Mouse (Mus musculus): Measurements from ENCODE around the gene Elf3. TPM values are rescaled to one million over a fixed set of nuclear protein-coding genes. Genes with fewer than 3 reads are reported as not detected.

The Elf3 gene
- polyA plus RNA-seq, 1 experiment from 2014 or later, result 0.52 TPM

DNA sequence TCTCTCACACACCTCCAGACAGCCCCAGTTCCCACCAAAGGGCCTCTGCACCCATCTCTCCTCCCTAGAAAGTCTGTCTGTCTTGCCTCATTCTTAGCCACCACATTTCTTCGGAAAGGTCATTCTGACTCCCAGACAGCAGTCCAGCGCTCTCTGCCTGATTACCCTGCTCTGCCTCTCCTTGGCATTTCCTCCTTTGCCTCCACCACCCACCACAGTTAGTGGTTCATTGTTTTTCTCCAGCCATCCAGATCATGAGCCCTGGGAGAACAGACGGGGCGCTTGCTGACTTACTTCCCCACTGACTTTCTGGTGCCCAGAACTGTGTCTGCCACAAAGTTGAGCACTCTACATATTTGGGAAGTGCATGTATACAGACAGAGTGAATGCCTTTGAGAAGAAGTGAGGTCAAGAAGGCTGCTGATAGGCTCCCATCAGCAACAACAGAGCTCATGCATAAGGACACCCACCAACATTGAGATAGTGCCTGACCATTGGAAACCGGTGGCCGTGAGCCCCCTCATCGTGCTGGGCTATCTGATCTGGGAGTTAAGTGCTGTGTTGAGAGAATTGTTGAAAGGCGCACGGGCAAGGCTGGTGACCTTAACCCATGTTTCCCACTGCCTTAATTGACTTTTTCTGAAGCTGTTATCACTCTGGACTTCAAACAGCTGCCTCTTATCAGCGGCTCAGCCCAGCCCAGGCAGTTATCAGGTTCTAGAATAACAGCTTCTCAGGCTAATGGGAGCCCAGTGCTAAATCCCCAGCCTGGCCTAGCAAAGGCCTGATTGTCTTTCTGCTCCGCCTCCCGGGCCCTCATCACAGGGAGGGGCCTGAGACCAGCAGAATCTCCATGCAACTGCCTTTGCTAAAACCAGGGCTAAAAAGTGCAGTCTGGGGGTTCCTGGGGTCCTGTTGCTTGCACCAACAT lies 53.9 kb downstream of the Elf3 start:
- H3K27me3 ChIP-seq, result no peaks in the 10 kb centered on the region
- WGBS, result 36% methylated on average over 12 of the region's 12 CpGs
- no peak overlapping the region for H3K9ac ChIP-seq
- no peaks in the 10 kb centered on the region for H3K36me3 ChIP-seq
- H3K27ac ChIP-seq (replicated peaks), result no peak overlapping the region
- no peaks in the 10 kb centered on the region for H3K9me3 ChIP-seq
- no peak for ATAC-seq (ENCODE audit: low read depth)
- no peak overlapping the region for H3K4me2 ChIP-seq
- no peak overlapping the region for H3K4me3 ChIP-seq
- peaks cover 6% of the 10 kb centered on the region for H3K4me1 ChIP-seq (replicated peaks)

Other genes starting within 250 kb of the Elf3 start
- 1.4 and 2.0 TPM in 2 replicates for gene Lgr6, start 153.3 kb downstream of the Elf3 start, polyA plus RNA-seq (2015; fragmentation: Nextera tagmentation; extraction: Ambion mirVana)
- gene Ptpn7, start 125.9 kb downstream of the Elf3 start, polyA plus RNA-seq (2015; fragmentation: Nextera tagmentation; extraction: Ambion mirVana), result 0.59 and 1.1 TPM in 2 replicates
- gene Arl8a, start 111.7 kb downstream of the Elf3 start, polyA plus RNA-seq (2015; fragmentation: Nextera tagmentation; extraction: Ambion mirVana), result 331 and 336 TPM in 2 replicates
- 0.63 and 0.76 TPM in 2 replicates for gene Gpr37l1, start 90.9 kb downstream of the Elf3 start, polyA plus RNA-seq (2015; fragmentation: Nextera tagmentation; extraction: Ambion mirVana)
- 104 and 106 TPM in 2 replicates for gene Rnpep, start 25.5 kb upstream of the Elf3 start, polyA plus RNA-seq (2015; fragmentation: Nextera tagmentation; extraction: Ambion mirVana)
- 160 and 166 TPM in 2 replicates for gene Timm17a, start 55.2 kb upstream of the Elf3 start, polyA plus RNA-seq (2015; fragmentation: Nextera tagmentation; extraction: Ambion mirVana)
- 0.31 and 0.33 TPM in 2 replicates for gene Lmod1, start 66.2 kb upstream of the Elf3 start, polyA plus RNA-seq (2015; fragmentation: Nextera tagmentation; extraction: Ambion mirVana)
- 81.8 and 95.4 TPM in 2 replicates for gene Shisa4, start 116.7 kb upstream of the Elf3 start, polyA plus RNA-seq (2015; fragmentation: Nextera tagmentation; extraction: Ambion mirVana)
- 104 and 114 TPM in 2 replicates for gene Ipo9, start 171.9 kb upstream of the Elf3 start, polyA plus RNA-seq (2015; fragmentation: Nextera tagmentation; extraction: Ambion mirVana)